Mouse (Mus musculus) kidney, postnatal 36 days (tissue): ENCODE data around the gene Plaur.

ENCODE experiments used
- DNase-seq, 2 experiments: peaks; one replicate each; pipeline ENCODE4 v3.0.0; 2021 to 2022; ENCODE audit warnings: mixed read lengths in 2 of 2

The Plaur gene

GRCm38 (mm10) chr7:24446697-24447340 is 15.5 kb upstream of the Plaur start:
- DNase-seq = no peak

- DNase-seq = no peak
These were observed 13.3 kb upstream of the Plaur start for GRCm38 (mm10) chr7:24448782-24449517.

- DNase-seq = no peak
These were observed 11.7 kb upstream of the Plaur start for GRCm38 (mm10) chr7:24450585-24451017.

GRCm38 (mm10) chr7:24451855-24452311 is 10.4 kb upstream of the Plaur start, which contains the start of gene Irgc1:
Gene Irgc1, minus strand, starts transcription at chr7:24452297.
- DNase-seq = no peak

- no peak for DNase-seq
These were observed 8.1 kb upstream of the Plaur start for GRCm38 (mm10) chr7:24454199-24454598.

GRCm38 (mm10) chr7:24455726-24456125 is 6.6 kb upstream of the Plaur start:
- peak; percentile 48 to 71 for DNase-seq

GRCm38 (mm10) chr7:24457726-24458370 is 4.4 kb upstream of the Plaur start:
- no peak for DNase-seq

GRCm38 (mm10) chr7:24459440-24459839 is 2.8 kb upstream of the Plaur start:
- no peak for DNase-seq

- peak; percentile 38 to 49 for DNase-seq
These were observed 2.4 kb upstream of the Plaur start for GRCm38 (mm10) chr7:24459843-24460242.

GRCm38 (mm10) chr7:24461376-24462051 is 770 bp upstream of the Plaur start:
- DNase-seq = peak; percentile 84 to 89

- DNase-seq = no peak
These were observed 4.6 kb downstream of the Plaur start for GRCm38 (mm10) chr7:24466835-24467234.

GRCm38 (mm10) chr7:24467886-24468285 is 5.6 kb downstream of the Plaur start:
- DNase-seq = no peak

GRCm38 (mm10) chr7:24469126-24469525 is 6.8 kb downstream of the Plaur start:
- DNase-seq = peak in 1 of 2 experiments; percentile 41

- DNase-seq = no peak
These were observed 8.1 kb downstream of the Plaur start for GRCm38 (mm10) chr7:24470356-24470755.

- no peak for DNase-seq
These were observed 10.2 kb downstream of the Plaur start for GRCm38 (mm10) chr7:24472442-24472841.

- peak in 1 of 2 experiments; percentile 66 for DNase-seq
These were observed 10.7 kb downstream of the Plaur start for GRCm38 (mm10) chr7:24472937-24473336.

- peak; percentile 55 to 78 for DNase-seq
These were observed 11.7 kb downstream of the Plaur start for GRCm38 (mm10) chr7:24473913-24474529.

- DNase-seq = peak; percentile 29 to 63
These were observed 12.7 kb downstream of the Plaur start for GRCm38 (mm10) chr7:24474811-24475506.

GRCm38 (mm10) chr7:24476338-24476737 is 14.1 kb downstream of the Plaur start:
- DNase-seq = no peak

GRCm38 (mm10) chr7:24476856-24477255 is 14.6 kb downstream of the Plaur start:
- no peak for DNase-seq

- DNase-seq = no peak
These were observed 16.6 kb downstream of the Plaur start for GRCm38 (mm10) chr7:24478911-24479310.

- no peak for DNase-seq
These were observed 17.4 kb downstream of the Plaur start for GRCm38 (mm10) chr7:24479685-24480084.
